Mouse (Mus musculus): ENCODE measurements at regions not wholly inside any gene's neighbourhood (a gene's known extent, or its start where the extent isn't known, plus 50 kb on each side); places are given as distances from the start of the nearest gene placed in this dataset.
A peak's percentile ranks its signal among the peaks of the same experiment; 100 is the strongest.
"Not testable (repeated sequence)": the region's sequence is repeated elsewhere in the genome, so short reads cannot be mapped to it uniquely, and the experiment has no call there.

DNA sequence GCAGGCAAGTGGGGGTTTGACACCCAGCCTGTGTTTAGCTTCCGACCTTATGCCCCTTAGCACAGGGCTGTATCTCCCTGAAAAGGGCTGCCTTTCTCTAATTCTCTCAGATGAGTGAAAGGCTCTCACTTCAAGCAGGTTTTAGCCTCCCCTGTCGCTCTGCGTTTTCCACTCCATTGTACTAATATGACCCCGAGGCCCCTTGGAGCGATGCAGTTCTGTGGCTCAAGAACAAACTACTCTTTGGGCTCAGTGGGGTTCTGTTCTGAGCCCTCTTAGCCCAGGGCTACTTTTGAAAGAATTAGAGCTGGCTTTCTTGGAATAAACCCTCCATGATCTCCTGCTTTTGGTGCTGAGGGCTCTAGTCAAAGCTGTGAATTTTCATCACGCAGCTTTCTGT, 53.4 kb upstream of the Castor2 start:
- DNase-seq (ENCODE audit: low spot score), result no peak

DNA sequence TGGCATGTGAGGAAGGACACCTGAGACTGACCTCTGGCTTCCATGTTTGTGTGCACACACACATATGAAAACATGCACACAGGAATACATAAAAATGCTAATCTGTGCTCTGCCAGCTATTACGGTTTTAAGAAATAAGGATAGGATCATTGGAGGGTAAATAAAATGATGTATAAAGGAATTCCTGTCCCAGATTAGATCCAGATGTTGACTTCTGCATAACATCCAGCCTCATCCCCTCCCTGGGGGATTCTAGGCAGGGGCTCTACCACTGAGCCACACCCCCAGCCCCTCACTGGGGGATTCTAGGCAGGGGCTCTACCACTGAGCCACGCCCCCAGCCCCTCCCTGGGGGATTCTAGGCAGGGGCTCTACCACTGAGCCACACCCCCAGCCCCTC, 56.6 kb upstream of the Castor2 start:
- not testable (repeated sequence) for DNase-seq (ENCODE audit: low spot score)

- no peak for DNase-seq (ENCODE audit: low spot score)
These were observed 72.1 kb upstream of the Castor2 start for GRCm38 (mm10) chr5:134027316-134027966.

DNA sequence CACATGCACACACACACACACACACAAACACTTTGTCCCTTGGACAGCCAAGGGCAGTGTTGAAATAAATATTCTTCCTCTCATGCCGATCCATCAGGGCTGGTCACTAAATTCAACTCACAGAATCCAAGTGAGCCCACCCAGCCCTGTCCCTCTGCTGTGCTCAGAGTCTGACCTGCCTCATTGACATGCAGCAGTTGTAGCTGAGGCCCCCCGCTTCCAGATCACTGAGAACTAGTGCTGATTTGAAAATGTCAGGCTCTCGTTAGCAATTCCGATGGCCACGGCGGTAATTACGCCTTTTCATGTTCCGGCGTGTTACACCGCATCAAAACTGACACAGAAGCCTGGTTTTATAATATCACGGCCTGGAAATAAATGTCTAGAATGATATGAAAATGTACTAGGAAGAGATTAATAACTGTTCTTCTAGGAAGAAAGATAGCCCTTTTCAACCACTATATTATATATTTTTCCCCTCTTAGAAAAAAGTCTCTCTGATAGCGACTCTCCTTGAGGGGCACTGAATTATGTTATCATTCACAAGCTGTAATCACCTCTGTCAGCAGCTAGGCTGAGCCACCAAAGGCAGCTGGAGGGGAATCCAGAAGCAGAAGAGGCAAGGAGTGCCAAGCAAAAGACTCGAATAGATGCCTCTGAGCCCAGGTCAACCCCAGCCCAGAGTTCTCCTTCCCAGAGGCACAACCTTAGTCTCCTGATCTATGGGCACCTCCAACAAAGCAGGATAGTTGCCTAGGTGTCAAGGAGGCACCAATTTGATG, 79.7 kb upstream of the Castor2 start:
- DNase-seq (ENCODE audit: low spot score), result no peak

- DNase-seq (ENCODE audit: low spot score), result no peak
These were observed 85.0 kb upstream of the Castor2 start for GRCm38 (mm10) chr5:134014257-134015163.

DNA sequence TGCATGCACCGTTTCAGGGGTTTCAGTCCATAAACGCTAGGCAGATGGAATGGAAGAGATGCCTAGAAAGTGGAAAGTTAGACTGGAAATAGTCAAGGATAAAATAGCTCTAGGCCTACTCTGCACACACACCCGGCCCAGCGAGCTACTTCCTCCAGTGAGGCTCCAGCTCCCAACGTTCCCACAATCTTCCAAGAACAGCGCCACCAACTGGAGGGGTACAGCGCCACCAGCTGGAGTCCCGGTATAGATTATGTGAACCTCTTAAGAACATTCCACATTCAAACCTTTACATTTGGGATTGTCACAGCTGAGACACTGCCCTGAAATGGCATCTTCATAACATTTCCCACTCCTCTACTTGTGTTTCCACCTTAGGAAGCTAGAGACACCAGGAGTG, 86.3 kb upstream of the Castor2 start:
- DNase-seq (ENCODE audit: low spot score), result no peak

DNA sequence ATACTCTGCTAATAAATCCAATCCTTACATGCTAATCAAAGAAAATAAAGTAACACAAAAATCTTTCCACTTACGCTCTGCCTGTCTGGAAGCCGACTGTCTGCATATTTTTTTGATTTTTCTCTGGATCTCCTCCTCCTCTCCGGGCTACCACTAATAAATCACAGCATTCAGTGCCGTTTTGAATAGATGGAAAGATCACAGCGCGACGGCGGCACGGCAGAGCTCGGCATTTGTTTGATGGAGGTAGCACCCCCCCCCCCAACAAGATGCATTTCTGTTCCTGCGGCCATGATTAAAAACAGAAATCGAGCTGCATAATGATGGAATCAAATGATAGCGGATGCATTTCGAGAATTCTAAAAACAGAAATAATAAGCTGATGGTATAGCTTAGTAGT, 89.7 kb upstream of the Castor2 start:
- DNase-seq (ENCODE audit: low spot score), result no peak

- no peak for DNase-seq (ENCODE audit: low spot score)
These were observed 92.3 kb upstream of the Castor2 start for GRCm38 (mm10) chr5:134007127-134007771.

DNA sequence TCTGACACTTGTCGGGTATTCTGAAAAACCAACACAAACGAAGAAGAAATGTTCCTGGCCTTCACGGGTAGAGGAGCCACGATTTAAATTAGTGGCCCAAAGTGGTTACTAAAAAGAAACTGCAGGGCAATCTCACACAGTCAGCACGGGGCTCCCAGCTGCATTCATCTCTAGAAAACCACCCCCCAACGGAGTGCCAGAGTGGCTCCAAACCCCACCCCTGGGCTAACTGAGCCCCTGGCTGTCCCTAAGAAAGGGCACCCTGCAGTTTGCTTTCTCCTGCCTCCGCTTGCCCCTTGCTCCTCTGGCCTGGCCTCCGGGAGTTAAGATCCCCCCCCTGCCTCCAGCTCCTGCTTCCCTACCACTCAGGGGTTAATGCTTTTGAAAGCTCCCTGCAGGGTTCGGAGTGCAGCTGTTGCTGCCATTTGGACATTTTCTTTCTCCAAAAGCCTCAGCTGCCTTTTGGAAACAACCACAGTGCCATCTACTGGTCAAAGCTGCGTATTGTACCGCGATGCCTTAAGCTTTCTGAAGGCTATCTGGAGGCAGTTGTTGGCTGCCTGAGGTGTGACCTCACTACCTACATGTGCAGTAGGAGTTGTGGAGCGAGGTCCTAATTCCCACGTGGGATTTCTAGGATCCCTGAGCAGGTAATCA, 92.9 kb upstream of the Castor2 start:
- DNase-seq (ENCODE audit: low spot score), result peak; percentile 55

DNA sequence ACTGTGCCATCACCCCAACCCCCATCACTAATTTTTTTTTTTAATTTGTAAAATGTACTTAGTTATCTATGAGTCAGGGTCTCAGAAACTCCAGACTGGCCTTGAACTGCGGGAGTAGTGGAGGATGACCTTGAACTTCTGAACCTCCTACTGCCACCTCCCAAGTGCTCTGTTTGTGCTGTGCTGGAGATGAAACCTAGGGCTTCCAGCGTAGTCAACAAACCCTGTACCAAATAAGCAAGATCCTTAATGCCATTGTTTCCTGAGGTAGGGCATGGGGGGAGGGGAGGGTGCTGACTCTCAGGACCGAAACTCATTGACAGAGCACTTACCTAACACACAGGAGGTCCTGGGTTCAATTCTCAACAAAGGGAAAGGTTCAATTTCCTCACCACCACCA, 93.5 kb upstream of the Castor2 start:
- no peak for DNase-seq (ENCODE audit: low spot score)

DNA sequence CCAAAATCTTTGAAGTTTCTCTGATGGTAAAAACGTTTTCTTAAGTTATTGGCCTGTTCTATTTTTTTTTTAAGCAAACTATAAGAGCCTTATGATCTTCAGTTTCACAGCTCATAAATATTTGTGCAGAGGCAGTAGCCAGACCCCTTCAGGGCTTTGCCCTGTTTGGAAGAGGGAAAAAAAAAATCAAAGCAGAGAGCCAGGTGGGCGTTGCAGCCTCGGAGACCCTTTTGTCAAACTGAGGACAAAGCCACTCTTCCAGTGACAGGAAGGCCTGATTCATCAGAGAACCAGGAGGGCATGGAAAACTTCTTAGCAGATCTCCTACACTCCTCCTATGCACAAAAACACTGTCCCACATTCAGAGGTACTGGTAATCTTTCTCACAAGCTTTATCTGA, 99.4 kb upstream of the Castor2 start:
- no peak for DNase-seq (ENCODE audit: low spot score)

DNA sequence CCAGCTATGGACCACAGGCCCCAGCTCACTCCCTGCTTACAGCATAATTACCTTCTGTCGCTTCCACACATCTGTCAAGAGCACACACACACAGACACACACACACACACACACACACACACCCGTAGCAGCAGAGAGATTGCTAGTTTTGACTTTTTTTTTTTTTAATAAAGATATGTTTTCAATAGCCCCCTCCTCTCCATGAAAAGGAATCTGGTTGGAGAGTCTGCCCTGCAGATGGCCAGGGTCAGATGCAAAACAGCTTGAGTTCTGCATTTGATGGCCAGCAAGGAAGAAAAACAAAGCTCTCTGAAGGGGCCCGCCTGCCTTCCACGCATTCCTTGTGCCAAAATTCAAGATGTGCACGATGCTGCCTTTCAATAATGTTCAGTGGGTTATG, 99.8 kb upstream of the Castor2 start:
- DNase-seq (ENCODE audit: low spot score), result no peak

DNA sequence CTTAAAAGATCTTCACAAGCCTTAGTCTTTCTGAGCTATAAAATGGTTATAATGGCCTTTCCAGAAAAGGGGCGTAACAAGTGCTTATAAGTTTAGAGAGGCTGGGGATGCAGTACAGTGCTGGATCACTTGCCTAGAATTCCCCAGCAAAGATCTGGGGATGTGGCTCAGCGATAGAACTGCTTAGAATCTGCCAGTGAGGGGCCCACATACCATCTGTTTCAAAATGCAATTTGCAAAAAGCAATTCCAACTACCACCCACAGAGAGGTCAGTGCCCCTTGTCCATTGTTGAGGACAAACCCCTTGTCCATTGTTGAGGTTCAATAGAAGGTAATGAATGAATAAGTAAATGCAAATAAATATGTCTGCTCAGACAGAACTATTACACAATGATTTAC, 107.5 kb upstream of the Castor2 start:
- DNase-seq (ENCODE audit: low spot score), result no peak

- no peak for DNase-seq (ENCODE audit: low spot score)
These were observed 108.0 kb upstream of the Castor2 start for GRCm38 (mm10) chr5:133991556-133991955.

GRCm38 (mm10) chr5:133983249-133983966, 116.1 kb upstream of the Castor2 start:
- no peak for DNase-seq (ENCODE audit: low spot score)

DNA sequence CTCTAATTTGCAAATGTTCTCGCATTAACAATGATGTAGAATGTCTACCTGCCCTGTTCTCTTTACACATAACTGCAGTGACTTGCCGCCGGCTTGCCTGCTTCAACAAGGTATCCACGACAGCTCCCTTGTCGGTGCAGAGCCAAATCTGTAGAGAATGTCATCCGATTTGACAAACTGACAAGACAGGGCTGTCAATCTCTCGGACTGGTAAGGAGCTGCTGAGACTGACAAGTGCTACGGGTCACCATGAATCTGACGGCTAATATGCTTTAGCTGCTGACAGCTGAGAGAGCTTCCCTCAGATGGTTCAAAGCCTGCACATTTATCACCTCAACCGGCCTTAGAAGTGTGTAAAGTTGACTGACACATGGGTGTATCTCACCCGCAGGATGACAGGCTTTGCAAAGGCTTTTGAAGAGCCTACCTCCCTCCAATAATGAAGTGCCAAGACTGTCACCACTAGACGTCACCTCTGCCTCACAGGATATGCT, 129.0 kb upstream of the Castor2 start:
- DNase-seq (ENCODE audit: low spot score), result no peak

DNA sequence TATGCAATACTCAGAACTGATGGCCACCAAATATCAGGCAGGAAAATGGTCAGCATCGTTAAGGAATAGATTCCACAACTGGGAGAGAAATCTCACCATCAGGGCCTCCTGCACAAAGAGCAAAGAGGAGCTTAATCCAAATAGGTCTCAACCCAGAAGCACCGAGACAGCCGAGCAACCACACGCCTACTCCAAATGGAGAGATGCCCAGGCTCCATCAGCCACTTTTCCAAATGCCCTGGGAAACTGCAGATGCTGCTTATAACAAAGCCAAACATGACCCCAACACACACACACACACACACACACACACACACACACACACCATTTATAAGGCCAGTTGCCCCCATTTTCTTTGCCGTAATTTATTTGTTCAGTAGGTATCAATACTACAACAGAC, 136.2 kb upstream of the Castor2 start:
- DNase-seq (ENCODE audit: low spot score), result no peak

DNA sequence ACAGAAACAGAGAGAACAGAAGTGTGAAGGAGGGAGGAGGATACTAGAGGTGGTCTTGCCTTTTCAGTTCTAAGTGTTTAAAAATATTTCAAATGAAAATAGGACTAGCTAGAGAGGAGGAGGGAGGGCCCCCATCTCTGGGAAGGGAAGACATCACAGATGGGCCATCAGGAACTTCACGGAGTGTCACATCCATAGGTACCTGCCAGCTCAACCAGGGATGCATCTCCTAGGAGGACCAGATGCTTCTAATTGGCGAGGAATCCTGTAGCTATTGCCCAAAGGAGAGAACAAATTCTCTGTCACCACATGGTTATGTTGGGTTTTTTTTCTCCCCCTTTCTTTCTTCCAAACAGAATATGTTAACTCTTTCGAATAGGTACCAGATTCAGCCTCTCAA, 158.7 kb upstream of the Castor2 start:
- DNase-seq (ENCODE audit: low spot score), result no peak

GRCm38 (mm10) chr5:133940030-133940429, 159.5 kb upstream of the Castor2 start:
- no peak for DNase-seq (ENCODE audit: low spot score)

- no peak for DNase-seq (ENCODE audit: low spot score)
These were observed 161.3 kb upstream of the Castor2 start for GRCm38 (mm10) chr5:133937967-133938918.
